Mouse (Mus musculus): ENCODE data around the gene Ifna11. TPM values are rescaled to one million over a fixed set of nuclear protein-coding genes. Genes with fewer than 3 reads are reported as not detected.
A peak's percentile ranks its signal among the peaks of the same experiment; 100 is the strongest.
"Not testable (repeated sequence)": the region's sequence is repeated elsewhere in the genome, so short reads cannot be mapped to it uniquely, and the experiment has no call there.

The Ifna11 gene
- not detected for total RNA-seq (2021)
- long read RNA-seq, result 0 reads

- DNase-seq (ENCODE audit: low spot score in 2 of 2), result no peak
These were observed at the start of gene Ifna11 for GRCm38 (mm10) chr4:88819659-88820058. Gene Ifna11 (plus strand): TSS chr4:88819959.

GRCm38 (mm10) chr4:88773534-88773933, 46.2 kb upstream of the Ifna11 start, which contains the start of gene Gm13290:
Gene Gm13290 (plus strand): TSS chr4:88773834.
- DNase-seq (ENCODE audit: low spot score in 2 of 2), result not testable (repeated sequence)

- not testable (repeated sequence) for DNase-seq (ENCODE audit: low spot score in 2 of 2)
These were observed 43.1 kb upstream of the Ifna11 start, which contains the start of gene Gm13289 for GRCm38 (mm10) chr4:88776622-88777021. Gene Gm13289 (plus strand): TSS chr4:88776922.

GRCm38 (mm10) chr4:88779550-88779949, 40.2 kb upstream of the Ifna11 start, which contains the start of gene Gm13272:
Gene Gm13272 (plus strand): TSS chr4:88779850.
- not testable (repeated sequence) for DNase-seq (ENCODE audit: low spot score in 2 of 2)

- not testable (repeated sequence) for DNase-seq (ENCODE audit: low spot score in 2 of 2)
These were observed 39.4 kb upstream of the Ifna11 start for GRCm38 (mm10) chr4:88780320-88780719.

GRCm38 (mm10) chr4:88781831-88782230, 37.9 kb upstream of the Ifna11 start, which contains the start of gene Ifnz:
Gene Ifnz (plus strand): TSS chr4:88782131.
- not testable (repeated sequence) for DNase-seq (ENCODE audit: low spot score in 2 of 2)

- not testable (repeated sequence) for DNase-seq (ENCODE audit: low spot score in 2 of 2)
These were observed 37.4 kb upstream of the Ifna11 start for GRCm38 (mm10) chr4:88782335-88782734.

- DNase-seq (ENCODE audit: low spot score in 2 of 2), result not testable (repeated sequence)
These were observed 34.4 kb upstream of the Ifna11 start, which contains the start of gene Gm13276 for GRCm38 (mm10) chr4:88785409-88785808. Gene Gm13276 (plus strand): TSS chr4:88785709.

GRCm38 (mm10) chr4:88788402-88788801, 31.4 kb upstream of the Ifna11 start, which contains the start of gene Gm13277:
Gene Gm13277 (plus strand): TSS chr4:88788632.
- peak; percentile 58 to 79 for DNase-seq (ENCODE audit: low spot score in 2 of 2)

GRCm38 (mm10) chr4:88791250-88791649, 28.5 kb upstream of the Ifna11 start, which contains the start of gene Gm13278:
Gene Gm13278 (plus strand): TSS chr4:88791550.
- not testable (repeated sequence) for DNase-seq (ENCODE audit: low spot score in 2 of 2)

GRCm38 (mm10) chr4:88793936-88794675, 25.7 kb upstream of the Ifna11 start, which contains the start of gene Gm13275:
Gene Gm13275 (plus strand): TSS chr4:88794487.
- DNase-seq (ENCODE audit: low spot score in 2 of 2), result peak; percentile 52 to 63

GRCm38 (mm10) chr4:88797097-88797496, 22.7 kb upstream of the Ifna11 start, which contains the start of gene Gm13279:
Gene Gm13279 (plus strand): TSS chr4:88797397.
- not testable (repeated sequence) for DNase-seq (ENCODE audit: low spot score in 2 of 2)

- DNase-seq (ENCODE audit: low spot score in 2 of 2), result not testable (repeated sequence)
These were observed 20.4 kb upstream of the Ifna11 start, which contains the start of gene Gm13285 for GRCm38 (mm10) chr4:88799365-88799764. Gene Gm13285 (plus strand): TSS chr4:88799665.

- not testable (repeated sequence) for DNase-seq (ENCODE audit: low spot score in 2 of 2)
These were observed 16.8 kb upstream of the Ifna11 start, which contains the start of gene Gm13287 for GRCm38 (mm10) chr4:88802954-88803353. Gene Gm13287 (plus strand): TSS chr4:88803254.

GRCm38 (mm10) chr4:88805231-88805630, 14.5 kb upstream of the Ifna11 start, which contains the start of gene Gm13288:
Gene Gm13288 (plus strand): TSS chr4:88805531.
- not testable (repeated sequence) for DNase-seq (ENCODE audit: low spot score in 2 of 2)

- DNase-seq (ENCODE audit: low spot score in 2 of 2), result not testable (repeated sequence)
These were observed 14.0 kb upstream of the Ifna11 start for GRCm38 (mm10) chr4:88805761-88806160.

GRCm38 (mm10) chr4:88815928-88816327, 3.8 kb upstream of the Ifna11 start, which contains the start of gene Ifna7:
Gene Ifna7 (plus strand): TSS chr4:88816228.
- no peak for DNase-seq (ENCODE audit: low spot score in 2 of 2)

GRCm38 (mm10) chr4:88822995-88823394, 3.2 kb downstream of the Ifna11 start:
- peak in 1 of 2 experiments; percentile 14 for DNase-seq (ENCODE audit: low spot score in 2 of 2)

- DNase-seq (ENCODE audit: low spot score in 2 of 2), result not testable (repeated sequence)
These were observed 7.4 kb downstream of the Ifna11 start, which contains the start of gene Ifna6 for GRCm38 (mm10) chr4:88827116-88827515. Gene Ifna6 (plus strand): TSS chr4:88827416.

GRCm38 (mm10) chr4:88830523-88830922, 10.8 kb downstream of the Ifna11 start:
- DNase-seq (ENCODE audit: low spot score in 2 of 2), result peak in 1 of 2 experiments; percentile 48

- not testable (repeated sequence) for DNase-seq (ENCODE audit: low spot score in 2 of 2)
These were observed 15.5 kb downstream of the Ifna11 start, which contains the start of gene Ifna5 for GRCm38 (mm10) chr4:88835225-88835624. Gene Ifna5 (plus strand): TSS chr4:88835525.

Data from layer of hippocampus, adult 18-20 months (tissue).